15 mouse cellular contexts compared by ENCODE assay signal in the genomic region with DNA sequence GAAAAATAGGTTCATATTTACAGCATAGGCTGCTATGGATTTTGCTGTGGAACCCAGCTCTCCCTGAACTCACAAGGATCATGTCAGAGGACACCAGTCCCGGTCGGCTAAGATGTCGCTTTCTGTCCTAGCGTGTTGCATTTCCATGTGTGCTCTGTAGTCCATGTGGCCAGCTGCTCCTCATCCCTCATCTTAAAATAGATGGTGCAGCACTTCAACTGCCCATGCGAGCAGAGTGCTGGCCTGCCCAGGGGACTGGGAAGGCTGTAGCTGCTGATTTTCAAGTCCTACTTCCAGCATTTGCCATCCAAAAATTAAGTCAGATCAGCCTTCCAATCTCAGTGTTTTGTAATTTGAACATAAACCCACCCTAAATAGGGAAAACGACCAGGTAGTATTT.
"Had no signal": no experiment of that assay in that cellular context is flagged by ENCODE, and none has a peak within 500 bp of the region (broad histone marks: within the 10 kb centered on the region; RNA-seq: fewer than 3 reads in every experiment).

No protein-coding gene starts in this region.

- H3K36me3 ChIP-seq: kidney, embryonic 15.5 days; liver, embryonic 13.5 days; midbrain, embryonic 12.5 days; midbrain, embryonic 15.5 days; neural tube, embryonic 13.5 days; stomach, embryonic 15.5 days had no signal

- H3K9ac ChIP-seq: kidney, embryonic 15.5 days; liver, embryonic 13.5 days; midbrain, embryonic 12.5 days; midbrain, embryonic 15.5 days; neural tube, embryonic 13.5 days; stomach, embryonic 15.5 days had no signal

- H3K27ac ChIP-seq: kidney, embryonic 15.5 days; liver, embryonic 13.5 days; midbrain, embryonic 12.5 days; midbrain, embryonic 15.5 days; neural tube, embryonic 13.5 days; stomach, embryonic 15.5 days had no signal

- H3K4me2 ChIP-seq: kidney, embryonic 15.5 days; liver, embryonic 13.5 days; midbrain, embryonic 12.5 days; midbrain, embryonic 15.5 days; neural tube, embryonic 13.5 days; stomach, embryonic 15.5 days had no signal

- H3K4me1 ChIP-seq: midbrain, embryonic 12.5 days; midbrain, embryonic 15.5 days; neural tube, embryonic 13.5 days; stomach, embryonic 15.5 days had no signal

- DNase-seq: kidney, postnatal 10 days; kidney, postnatal 36 days; liver, embryonic 13.5 days; lung, adult 2 months; lung, postnatal 14 days; lung, postnatal 4 days; retina, postnatal 1 day; right cerebral cortex, postnatal 25 days; spleen, adult 18-20 months; thymus, postnatal 25 days had no signal

- H3K4me3 ChIP-seq: kidney, embryonic 15.5 days; liver, embryonic 13.5 days; midbrain, embryonic 12.5 days; midbrain, embryonic 15.5 days; neural tube, embryonic 13.5 days; stomach, embryonic 15.5 days had no signal

- ATAC-seq: midbrain, embryonic 15.5 days had no signal

- H3K27me3 ChIP-seq: kidney, embryonic 15.5 days; liver, embryonic 13.5 days; midbrain, embryonic 15.5 days; neural tube, embryonic 13.5 days; stomach, embryonic 15.5 days had no signal

- H3K9me3 ChIP-seq: kidney, embryonic 15.5 days; liver, embryonic 13.5 days; midbrain, embryonic 12.5 days; midbrain, embryonic 15.5 days; neural tube, embryonic 13.5 days; stomach, embryonic 15.5 days had no signal
